Mouse (Mus musculus) kidney, postnatal 0 days (tissue): ENCODE measurements around the gene Plpp7. TPM values are rescaled to one million over a fixed set of nuclear protein-coding genes. Genes with fewer than 3 reads are reported as not detected.
A peak's percentile ranks its signal among the peaks of the same experiment; 100 is the strongest.

Source experiments
- ATAC-seq: fragments of 200-750 bp; cut with Nextera tagmentation; replicated peaks from 2 replicates; pipeline ENCODE4 v1.8.0; 2017; ENCODE audit warnings: low read depth, moderate number of reproducible peaks, moderate TSS enrichment, moderate library complexity; ENCODE audit not compliant: low FRiP score
- DNase-seq: peaks from one replicate; pipeline ENCODE4 v3.0.0-alpha.2; 2016; ENCODE audit warnings: low spot score
- H3K27ac ChIP-seq: fragments of 300-500 bp; sonication (generic); 2 replicates; pipeline ENCODE4 v1.5.1; 2014; ENCODE audit warnings: mild to moderate bottlenecking
- H3K27me3 ChIP-seq: fragments of 300-500 bp; sonication (generic); 2 replicates; pipeline ENCODE4 v1.6.1; 2014; ENCODE audit warnings: low read length, mixed read lengths; ENCODE audit not compliant: insufficient read depth
- H3K36me3 ChIP-seq: fragments of 300-500 bp; sonication (generic); 2 replicates; pipeline ENCODE4 v1.6.1; 2014; ENCODE audit warnings: low read length, mixed read lengths; ENCODE audit not compliant: insufficient read depth
- H3K4me1 ChIP-seq: fragments of 300-500 bp; sonication (generic); replicated peaks from 2 replicates; pipeline ENCODE4 v1.6.1; 2014; ENCODE audit warnings: antibody characterized with exemption, low read length, mixed read lengths; ENCODE audit not compliant: insufficient read depth
- H3K4me2 ChIP-seq: fragments of 300-500 bp; sonication (generic); 2 replicates; pipeline ENCODE4 v1.6.1; 2014; ENCODE audit warnings: mild to moderate bottlenecking, low read length, moderate library complexity, mixed read lengths
- H3K4me3 ChIP-seq: fragments of 300-500 bp; sonication (generic); replicated peaks from 2 replicates; pipeline ENCODE4 v1.5.1; 2014; ENCODE audit warnings: low read depth, low read length
- H3K9ac ChIP-seq: fragments of 300-500 bp; sonication (generic); 2 replicates; pipeline ENCODE4 v1.6.1; 2014; ENCODE audit warnings: low read depth, low read length
- H3K9me3 ChIP-seq: fragments of 300-500 bp; sonication (generic); replicated peaks from 2 replicates; pipeline ENCODE4 v1.6.1; 2016; ENCODE audit warnings: low read length, inconsistent platforms, mixed read lengths
- CTCF ChIP-seq: IDR thresholded peaks from 2 replicates; pipeline ENCODE4 v1.5.1; 2016; ENCODE audit warnings: antibody characterized with exemption, low read depth, mild to moderate bottlenecking, moderate library complexity
- WGBS: fragments of 180-500 bp; shearing (Covaris S2); extraction: QIAGEN DNeasy Blood & Tissue Kit; methylation state at CpG from one replicate; pipeline ENCODE4 v1.1.7; 2014; 5-methylcytosine and 5-hydroxymethylcytosine counted together
- polyA plus RNA-seq: library from polyadenylated mRNA; unstranded; fragments of >200 nt; fragmentation: Nextera tagmentation; extraction: Ambion mirVana; gene quantifications from 2 replicates; pipeline ENCODE4 v1.2.1, GENCODE M21; 2015

Gene Plpp7
- polyA plus RNA-seq, 1 experiment from 2014 or later = 4.7 TPM

- no peaks in the 10 kb centered on the region for H3K9me3 ChIP-seq
- no peak for TF ChIP-seq CTCF
- no peak for ATAC-seq
- H3K27ac ChIP-seq = no peak overlapping the region
- H3K9ac ChIP-seq = no peak overlapping the region
- no peaks in the 10 kb centered on the region for H3K27me3 ChIP-seq
- no peaks in the 10 kb centered on the region for H3K36me3 ChIP-seq
- H3K4me3 ChIP-seq = no peak overlapping the region
- no peaks in the 10 kb centered on the region for H3K4me1 ChIP-seq
- no peak overlapping the region for H3K4me2 ChIP-seq
- WGBS = 44% methylated on average over 16 of the region's 16 CpGs
- no peak for DNase-seq
Observed at GRCm38 (mm10) chr2:32105117-32105913, 10.0 kb downstream of the Plpp7 start.

DNA sequence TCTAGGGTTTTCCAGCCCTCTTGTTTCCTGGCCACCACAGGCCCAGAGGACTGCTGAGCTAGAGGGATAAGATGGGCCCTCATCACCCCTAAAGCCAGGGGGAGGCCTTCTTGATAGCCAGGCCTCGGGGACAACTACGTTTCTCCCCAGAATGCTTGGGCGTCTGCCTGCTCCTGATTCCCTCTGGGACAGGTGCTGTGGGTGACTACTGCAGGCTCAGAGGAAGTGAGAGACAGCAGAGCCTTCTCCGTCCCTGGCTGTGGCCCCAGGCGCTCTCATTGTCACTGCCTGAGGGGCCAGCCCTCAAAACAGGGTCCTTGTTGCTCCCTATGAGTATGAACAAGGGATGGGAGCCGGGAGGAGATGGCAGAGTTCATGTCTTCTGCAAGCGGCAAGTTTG is 10.6 kb downstream of the Plpp7 start:
- whole genome bisulfite sequencing = 81% methylated on average over 7 of the region's 7 CpGs
- no peaks in the 10 kb centered on the region for H3K4me1 ChIP-seq
- H3K4me2 ChIP-seq = no peak overlapping the region
- H3K9me3 ChIP-seq = no peaks in the 10 kb centered on the region
- TF ChIP-seq CTCF = no peak
- H3K27me3 ChIP-seq = no peaks in the 10 kb centered on the region
- H3K4me3 ChIP-seq = no peak overlapping the region
- H3K27ac ChIP-seq = no peak overlapping the region
- no peak for ATAC-seq
- H3K36me3 ChIP-seq = no peaks in the 10 kb centered on the region
- H3K9ac ChIP-seq = no peak overlapping the region
- no peak for DNase-seq

- Histone ChIP-seq H3K4me3 (no peak overlapping the region), H3K9ac (no peak overlapping the region), H3K9me3 (no peaks in the 10 kb centered on the region), H3K27me3 (no peaks in the 10 kb centered on the region), H3K36me3 (no peaks in the 10 kb centered on the region), H3K27ac (no peak overlapping the region), H3K4me1 (no peaks in the 10 kb centered on the region), H3K4me2 (no peak overlapping the region)
- TF ChIP-seq CTCF = no peak
- DNase-seq (no peak), ATAC-seq (no peak)
- WGBS = 88% methylated on average over 1 of the region's 1 CpGs
Observed at GRCm38 (mm10) chr2:32111268-32111667, 15.9 kb downstream of the Plpp7 start.

DNA sequence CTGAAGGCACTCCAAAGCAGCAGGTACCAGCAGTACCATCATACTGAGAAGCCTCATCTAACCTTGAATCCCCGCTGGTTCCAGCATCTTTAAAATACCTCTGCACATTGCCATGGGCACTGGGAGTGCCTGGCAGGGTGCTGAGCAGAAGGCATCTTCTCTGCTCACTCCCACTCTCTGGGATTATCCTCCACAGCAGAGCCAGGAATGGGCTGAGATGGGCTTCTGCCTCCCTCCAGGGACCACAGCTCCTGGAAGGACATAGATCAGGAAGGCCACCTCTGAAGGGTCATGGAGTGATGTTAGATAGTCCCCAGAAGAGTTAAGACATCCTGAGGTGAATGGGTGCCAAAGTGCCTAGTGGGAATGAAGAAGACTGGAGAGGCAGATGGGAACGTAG is 17.2 kb downstream of the Plpp7 start:
- no peaks in the 10 kb centered on the region for H3K9me3 ChIP-seq
- no peak for ATAC-seq
- no peaks in the 10 kb centered on the region for H3K36me3 ChIP-seq
- no peak for DNase-seq
- 63% methylated on average over 2 of the region's 2 CpGs for WGBS
- H3K27me3 ChIP-seq = no peaks in the 10 kb centered on the region
- no peak overlapping the region for H3K4me3 ChIP-seq
- TF ChIP-seq CTCF = no peak
- no peak overlapping the region for H3K27ac ChIP-seq
- H3K4me2 ChIP-seq = no peak overlapping the region
- no peaks in the 10 kb centered on the region for H3K4me1 ChIP-seq
- no peak overlapping the region for H3K9ac ChIP-seq

GRCm38 (mm10) chr2:32115851-32116268 is 20.5 kb downstream of the Plpp7 start:
- DNase-seq (no peak), ATAC-seq (no peak)
- no peak for TF ChIP-seq CTCF
- 92% methylated on average over 4 of the region's 4 CpGs for WGBS
- Histone ChIP-seq H3K27me3 (no peaks in the 10 kb centered on the region), H3K4me3 (no peak overlapping the region), H3K9ac (no peak overlapping the region), H3K9me3 (no peaks in the 10 kb centered on the region), H3K4me2 (no peak overlapping the region), H3K27ac (no peak overlapping the region), H3K36me3 (no peaks in the 10 kb centered on the region), H3K4me1 (no peaks in the 10 kb centered on the region)

- ATAC-seq (no peak), DNase-seq (peak; percentile 57)
- Histone ChIP-seq H3K4me1 (no peaks in the 10 kb centered on the region), H3K27me3 (no peaks in the 10 kb centered on the region), H3K36me3 (no peaks in the 10 kb centered on the region), H3K4me2 (no peak overlapping the region), H3K9me3 (no peaks in the 10 kb centered on the region), H3K4me3 (no peak overlapping the region), H3K9ac (no peak overlapping the region), H3K27ac (no peak overlapping the region)
- TF ChIP-seq CTCF = no peak
- WGBS = 76% methylated on average over 20 of the region's 20 CpGs
Observed at GRCm38 (mm10) chr2:32119802-32120750, 24.7 kb downstream of the Plpp7 start.
